Mouse (Mus musculus): ENCODE results near the gene Cd19. TPM values are rescaled to one million over a fixed set of nuclear protein-coding genes. Genes with fewer than 3 reads are reported as not detected.

Cd19 gene
- total RNA-seq (2022) = 1 to 10 TPM in 1 of 4 experiments, under 1 TPM in 3; 0.19 to 1.4 (median 0.50) TPM

GRCm38 (mm10) chr7:126414725-126415124 is at the start of gene Cd19:
Gene Cd19, minus strand, starts transcription at chr7:126414889.
- DNase-seq (ENCODE audit: low spot score) = no peak

GRCm38 (mm10) chr7:126464121-126464520 is 49.4 kb upstream of the Cd19 start:
- DNase-seq (ENCODE audit: low spot score) = no peak

GRCm38 (mm10) chr7:126463547-126463946 is 48.9 kb upstream of the Cd19 start:
- no peak for DNase-seq (ENCODE audit: low spot score)

- no peak for DNase-seq (ENCODE audit: low spot score)
Observed at GRCm38 (mm10) chr7:126463004-126463403, 48.3 kb upstream of the Cd19 start, which contains the start of gene Atp2a1. Gene Atp2a1, minus strand, starts transcription at chr7:126463108.

- DNase-seq (ENCODE audit: low spot score) = no peak
Observed at GRCm38 (mm10) chr7:126461626-126462025, 46.9 kb upstream of the Cd19 start.

- DNase-seq (ENCODE audit: low spot score) = no peak
Observed at GRCm38 (mm10) chr7:126460623-126461399, 46.1 kb upstream of the Cd19 start.

- DNase-seq (ENCODE audit: low spot score) = no peak
Observed at GRCm38 (mm10) chr7:126458844-126459618, 44.3 kb upstream of the Cd19 start.

GRCm38 (mm10) chr7:126458225-126458624 is 43.5 kb upstream of the Cd19 start:
- no peak for DNase-seq (ENCODE audit: low spot score)

- DNase-seq (ENCODE audit: low spot score) = no peak
Observed at GRCm38 (mm10) chr7:126456382-126457266, 41.9 kb upstream of the Cd19 start.

- DNase-seq (ENCODE audit: low spot score) = no peak
Observed at GRCm38 (mm10) chr7:126455242-126455641, 40.6 kb upstream of the Cd19 start.

GRCm38 (mm10) chr7:126453861-126454260 is 39.2 kb upstream of the Cd19 start:
- DNase-seq (ENCODE audit: low spot score) = no peak

GRCm38 (mm10) chr7:126452244-126452643 is 37.6 kb upstream of the Cd19 start:
- no peak for DNase-seq (ENCODE audit: low spot score)

- DNase-seq (ENCODE audit: low spot score) = no peak
Observed at GRCm38 (mm10) chr7:126450641-126451040, 36.0 kb upstream of the Cd19 start.

- DNase-seq (ENCODE audit: low spot score) = no peak
Observed at GRCm38 (mm10) chr7:126449991-126450390, 35.3 kb upstream of the Cd19 start.

- DNase-seq (ENCODE audit: low spot score) = no peak
Observed at GRCm38 (mm10) chr7:126448481-126448880, 33.8 kb upstream of the Cd19 start.

- no peak for DNase-seq (ENCODE audit: low spot score)
Observed at GRCm38 (mm10) chr7:126446217-126446616, 31.5 kb upstream of the Cd19 start.

- DNase-seq (ENCODE audit: low spot score) = no peak
Observed at GRCm38 (mm10) chr7:126445104-126445815, 30.6 kb upstream of the Cd19 start.

- no peak for DNase-seq (ENCODE audit: low spot score)
Observed at GRCm38 (mm10) chr7:126444536-126444935, 29.8 kb upstream of the Cd19 start.

- no peak for DNase-seq (ENCODE audit: low spot score)
Observed at GRCm38 (mm10) chr7:126443997-126444396, 29.3 kb upstream of the Cd19 start.

- no peak for DNase-seq (ENCODE audit: low spot score)
Observed at GRCm38 (mm10) chr7:126440134-126440533, 25.4 kb upstream of the Cd19 start.

GRCm38 (mm10) chr7:126436851-126437250 is 22.2 kb upstream of the Cd19 start:
- peak; percentile 41 for DNase-seq (ENCODE audit: low spot score)
